Mouse (Mus musculus): ENCODE measurements around the gene Eif2s1. TPM values are rescaled to one million over a fixed set of nuclear protein-coding genes. Genes with fewer than 3 reads are reported as not detected.

The Eif2s1 gene
- polyA plus RNA-seq (2015; fragmentation: Nextera tagmentation; extraction: Ambion mirVana), result 165 and 175 TPM in 2 replicates

GRCm38 (mm10) chr12:78861496-78862253 lies at the start of gene Eif2s1, which contains the start of gene Atp6v1d:
Gene Eif2s1 (plus strand): TSS chr12:78861819.
Gene Atp6v1d (minus strand): TSS chr12:78861638.
- peak within 1 kb of the TSS; percentile 77 for H3K9ac ChIP-seq (replicated peaks; ENCODE audit: low read depth, low read length)
- H3K27me3 ChIP-seq (replicated peaks; ENCODE audit: control insufficient read depth, insufficient read depth, low read length), result no peaks in the 10 kb centered on the region
- peak; percentile 100 for ATAC-seq
- H3K9me3 ChIP-seq (ENCODE audit: control insufficient read depth, low read length), result no peaks in the 10 kb centered on the region
- H3K36me3 ChIP-seq (ENCODE audit: control insufficient read depth, insufficient read depth), result no peaks in the 10 kb centered on the region
- peak within 1 kb of the TSS; percentile 99 for H3K4me3 ChIP-seq (replicated peaks; ENCODE audit: low read length)
- H3K4me2 ChIP-seq (ENCODE audit: low read length), result peak within 1 kb of the TSS; percentile 96
- peaks cover 30% of the 10 kb centered on the region for H3K4me1 ChIP-seq (replicated peaks; ENCODE audit: control insufficient read depth, insufficient read depth, low read length)
- peak within 1 kb of the TSS; percentile 79 for H3K27ac ChIP-seq (ENCODE audit: low read length)
- WGBS, result under 1% methylated on average over 54 of the region's 55 CpGs

- Histone ChIP-seq H3K27me3 (replicated peaks; ENCODE audit: control insufficient read depth, insufficient read depth, low read length) (no peaks in the 10 kb centered on the region), H3K4me3 (replicated peaks; ENCODE audit: low read length) (no peak overlapping the region), H3K9ac (replicated peaks; ENCODE audit: low read depth, low read length) (no peak overlapping the region), H3K9me3 (ENCODE audit: control insufficient read depth, low read length) (no peaks in the 10 kb centered on the region), H3K36me3 (ENCODE audit: control insufficient read depth, insufficient read depth) (no peaks in the 10 kb centered on the region), H3K4me1 (replicated peaks; ENCODE audit: control insufficient read depth, insufficient read depth, low read length) (no peaks in the 10 kb centered on the region), H3K27ac (ENCODE audit: low read length) (no peak overlapping the region), H3K4me2 (ENCODE audit: low read length) (no peak overlapping the region)
- ATAC-seq, result peak; percentile 80
Observed at GRCm38 (mm10) chr12:78814437-78814836, 47.2 kb upstream of the Eif2s1 start.

- Histone ChIP-seq H3K9me3 (ENCODE audit: control insufficient read depth, low read length) (no peaks in the 10 kb centered on the region), H3K4me1 (replicated peaks; ENCODE audit: control insufficient read depth, insufficient read depth, low read length) (no peaks in the 10 kb centered on the region), H3K4me3 (replicated peaks; ENCODE audit: low read length) (no peak overlapping the region), H3K36me3 (ENCODE audit: control insufficient read depth, insufficient read depth) (peaks cover 13% of the 10 kb centered on the region; the same call in 1 of the 2 replicates), H3K27ac (ENCODE audit: low read length) (no peak overlapping the region), H3K4me2 (ENCODE audit: low read length) (no peak overlapping the region), H3K27me3 (replicated peaks; ENCODE audit: control insufficient read depth, insufficient read depth, low read length) (no peaks in the 10 kb centered on the region), H3K9ac (replicated peaks; ENCODE audit: low read depth, low read length) (no peak overlapping the region)
- ATAC-seq, result no peak
- 92% methylated on average over 2 of the region's 2 CpGs for WGBS
Observed at GRCm38 (mm10) chr12:78834496-78834895, 27.1 kb upstream of the Eif2s1 start.

GRCm38 (mm10) chr12:78839906-78840305 lies 21.7 kb upstream of the Eif2s1 start:
- H3K9ac ChIP-seq (replicated peaks; ENCODE audit: low read depth, low read length), result no peak overlapping the region
- no peak overlapping the region for H3K27ac ChIP-seq (ENCODE audit: low read length)
- peaks cover 13% of the 10 kb centered on the region for H3K36me3 ChIP-seq (ENCODE audit: control insufficient read depth, insufficient read depth)
- no peaks in the 10 kb centered on the region for H3K9me3 ChIP-seq (ENCODE audit: control insufficient read depth, low read length)
- 82% methylated on average over 4 of the region's 4 CpGs for WGBS
- no peak overlapping the region for H3K4me2 ChIP-seq (ENCODE audit: low read length)
- ATAC-seq, result no peak
- no peaks in the 10 kb centered on the region for H3K27me3 ChIP-seq (replicated peaks; ENCODE audit: control insufficient read depth, insufficient read depth, low read length)
- H3K4me3 ChIP-seq (replicated peaks; ENCODE audit: low read length), result no peak overlapping the region
- no peaks in the 10 kb centered on the region for H3K4me1 ChIP-seq (replicated peaks; ENCODE audit: control insufficient read depth, insufficient read depth, low read length)

GRCm38 (mm10) chr12:78842429-78842828 lies 19.2 kb upstream of the Eif2s1 start:
- Histone ChIP-seq H3K9ac (replicated peaks; ENCODE audit: low read depth, low read length) (no peak overlapping the region), H3K4me1 (replicated peaks; ENCODE audit: control insufficient read depth, insufficient read depth, low read length) (no peaks in the 10 kb centered on the region), H3K36me3 (ENCODE audit: control insufficient read depth, insufficient read depth) (peaks cover 11% of the 10 kb centered on the region), H3K27me3 (replicated peaks; ENCODE audit: control insufficient read depth, insufficient read depth, low read length) (no peaks in the 10 kb centered on the region), H3K4me3 (replicated peaks; ENCODE audit: low read length) (no peak overlapping the region), H3K9me3 (ENCODE audit: control insufficient read depth, low read length) (no peaks in the 10 kb centered on the region), H3K27ac (ENCODE audit: low read length) (no peak overlapping the region), H3K4me2 (ENCODE audit: low read length) (no peak overlapping the region)
- no peak for ATAC-seq
- WGBS, result 97% methylated on average over 1 of the region's 1 CpGs

- WGBS, result 96% methylated on average over 4 of the region's 4 CpGs
- Histone ChIP-seq H3K27ac (ENCODE audit: low read length) (no peak overlapping the region), H3K9me3 (ENCODE audit: control insufficient read depth, low read length) (no peaks in the 10 kb centered on the region), H3K4me3 (replicated peaks; ENCODE audit: low read length) (no peak overlapping the region), H3K36me3 (ENCODE audit: control insufficient read depth, insufficient read depth) (peaks cover 17% of the 10 kb centered on the region), H3K4me1 (replicated peaks; ENCODE audit: control insufficient read depth, insufficient read depth, low read length) (no peaks in the 10 kb centered on the region), H3K9ac (replicated peaks; ENCODE audit: low read depth, low read length) (no peak overlapping the region), H3K4me2 (ENCODE audit: low read length) (no peak overlapping the region), H3K27me3 (replicated peaks; ENCODE audit: control insufficient read depth, insufficient read depth, low read length) (no peaks in the 10 kb centered on the region)
- no peak for ATAC-seq
Observed at GRCm38 (mm10) chr12:78848246-78848645, 13.4 kb upstream of the Eif2s1 start.

GRCm38 (mm10) chr12:78860921-78861495 lies 611 bp upstream of the Eif2s1 start:
- Histone ChIP-seq H3K36me3 (ENCODE audit: control insufficient read depth, insufficient read depth) (peaks cover 4% of the 10 kb centered on the region; the same call in 1 of the 2 replicates), H3K9me3 (ENCODE audit: control insufficient read depth, low read length) (no peaks in the 10 kb centered on the region), H3K27me3 (replicated peaks; ENCODE audit: control insufficient read depth, insufficient read depth, low read length) (no peaks in the 10 kb centered on the region), H3K4me3 (replicated peaks; ENCODE audit: low read length) (peak overlapping the region; percentile 99), H3K9ac (replicated peaks; ENCODE audit: low read depth, low read length) (peak overlapping the region; percentile 70), H3K27ac (ENCODE audit: low read length) (peak overlapping the region; percentile 72), H3K4me1 (replicated peaks; ENCODE audit: control insufficient read depth, insufficient read depth, low read length) (peaks cover 30% of the 10 kb centered on the region), H3K4me2 (ENCODE audit: low read length) (peak overlapping the region; percentile 96)
- ATAC-seq, result peak; percentile 39
- under 1% methylated on average over 30 of the region's 30 CpGs for WGBS

- no peaks in the 10 kb centered on the region for H3K9me3 ChIP-seq (ENCODE audit: control insufficient read depth, low read length)
- under 1% methylated on average over 22 of the region's 22 CpGs for WGBS
- peaks cover 30% of the 10 kb centered on the region for H3K4me1 ChIP-seq (replicated peaks; ENCODE audit: control insufficient read depth, insufficient read depth, low read length)
- H3K36me3 ChIP-seq (ENCODE audit: control insufficient read depth, insufficient read depth), result no peaks in the 10 kb centered on the region
- no peaks in the 10 kb centered on the region for H3K27me3 ChIP-seq (replicated peaks; ENCODE audit: control insufficient read depth, insufficient read depth, low read length)
- H3K4me3 ChIP-seq (replicated peaks; ENCODE audit: low read length), result peak overlapping the region; percentile 99
- peak overlapping the region; percentile 79 for H3K27ac ChIP-seq (ENCODE audit: low read length)
- H3K4me2 ChIP-seq (ENCODE audit: low read length), result peak overlapping the region; percentile 71
- no peak for ATAC-seq
- H3K9ac ChIP-seq (replicated peaks; ENCODE audit: low read depth, low read length), result peak overlapping the region; percentile 77
Observed at GRCm38 (mm10) chr12:78862254-78862730, 673 bp downstream of the Eif2s1 start.

- Histone ChIP-seq H3K27me3 (replicated peaks; ENCODE audit: control insufficient read depth, insufficient read depth, low read length) (no peaks in the 10 kb centered on the region), H3K9me3 (ENCODE audit: control insufficient read depth, low read length) (no peaks in the 10 kb centered on the region), H3K27ac (ENCODE audit: low read length) (no peak overlapping the region), H3K4me1 (replicated peaks; ENCODE audit: control insufficient read depth, insufficient read depth, low read length) (peaks cover 13% of the 10 kb centered on the region), H3K4me3 (replicated peaks; ENCODE audit: low read length) (no peak overlapping the region), H3K36me3 (ENCODE audit: control insufficient read depth, insufficient read depth) (peaks cover 6% of the 10 kb centered on the region; the same call in 1 of the 2 replicates), H3K9ac (replicated peaks; ENCODE audit: low read depth, low read length) (no peak overlapping the region), H3K4me2 (ENCODE audit: low read length) (no peak overlapping the region)
- ATAC-seq, result no peak
- 93% methylated on average over 1 of the region's 1 CpGs for WGBS
Observed at GRCm38 (mm10) chr12:78865434-78865833, 3.8 kb downstream of the Eif2s1 start.
